Mouse (Mus musculus) adrenal gland, adult (tissue): Measurements from ENCODE around the gene Slc16a6.
A peak's percentile ranks its signal among the peaks of the same experiment; 100 is the strongest.

Experiments used
- DNase-seq, 2 experiments: peaks; one replicate each; pipeline ENCODE4 v3.0.0; 2022 to 2023; ENCODE audit warnings: low spot score in 1 of 2; ENCODE audit not compliant: inconsistent age in 2 of 2

The Slc16a6 gene

DNA sequence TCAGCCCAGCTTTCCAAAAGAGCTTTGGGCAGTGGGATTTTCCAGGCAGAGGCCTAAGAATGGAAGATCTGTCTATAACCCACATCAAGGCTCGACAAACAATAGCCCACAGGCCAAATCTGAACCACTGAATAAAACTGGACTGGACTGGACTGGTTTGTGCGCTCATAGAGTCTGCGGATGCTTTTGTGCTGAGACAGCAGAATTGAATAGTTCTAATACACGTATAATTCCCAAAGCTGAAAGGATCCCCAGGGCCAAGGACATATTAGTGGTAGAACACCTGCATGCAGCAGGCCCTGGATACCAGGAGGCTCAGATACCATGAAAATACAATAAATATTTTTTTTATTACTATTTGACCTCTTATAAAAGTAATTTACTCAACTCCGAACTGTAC is 17.1 kb downstream of the Slc16a6 start:
- no peak for DNase-seq

GRCm38 (mm10) chr11:109451169-109451568 is 22.2 kb downstream of the Slc16a6 start:
- no peak for DNase-seq

- DNase-seq: peak in 1 of 2 experiments; percentile 77
Observed at GRCm38 (mm10) chr11:109445438-109446035, 27.9 kb downstream of the Slc16a6 start.

- DNase-seq: no peak
Observed at GRCm38 (mm10) chr11:109444600-109444999, 28.8 kb downstream of the Slc16a6 start.

DNA sequence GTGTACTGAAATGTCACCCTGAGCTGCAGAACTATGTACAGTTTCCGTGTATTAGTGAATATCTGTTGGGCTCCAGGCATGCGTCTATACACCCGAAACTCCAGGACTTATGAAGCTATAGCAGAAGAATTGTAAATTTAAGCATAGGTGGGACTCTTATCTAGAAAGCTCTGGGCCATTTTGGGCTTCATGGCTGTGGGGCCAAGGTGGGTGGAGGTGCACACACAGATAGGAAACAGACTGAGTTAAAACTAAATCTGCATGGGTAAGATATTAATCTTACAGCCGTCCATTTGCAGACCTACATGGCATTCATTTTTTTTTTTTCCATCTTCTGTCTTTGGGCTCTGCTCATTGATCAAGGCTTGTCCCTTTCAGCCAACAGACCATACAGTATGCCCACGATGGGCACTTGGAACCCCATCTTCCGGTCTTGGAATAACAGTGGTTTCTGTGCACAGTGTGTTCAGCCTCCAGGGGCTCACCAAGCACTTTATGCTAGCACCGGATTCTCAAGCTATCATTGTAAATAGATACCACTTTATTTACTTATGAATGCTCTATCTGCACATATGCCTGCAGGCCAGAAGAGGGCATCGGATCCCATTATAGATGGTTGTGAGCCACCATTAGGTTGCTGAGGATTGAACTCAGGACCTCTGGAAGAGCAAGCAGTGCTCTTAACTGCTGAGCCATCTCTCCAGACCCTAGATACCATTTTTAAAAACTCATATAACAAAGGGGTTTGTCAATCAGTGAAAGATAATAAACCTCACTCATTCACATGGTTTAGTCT is 29.7 kb downstream of the Slc16a6 start:
- DNase-seq: no peak

- DNase-seq: no peak
Observed at GRCm38 (mm10) chr11:109442166-109442730, 31.1 kb downstream of the Slc16a6 start.

GRCm38 (mm10) chr11:109441119-109441518 is 32.3 kb downstream of the Slc16a6 start:
- peak; percentile 35 to 68 for DNase-seq

DNA sequence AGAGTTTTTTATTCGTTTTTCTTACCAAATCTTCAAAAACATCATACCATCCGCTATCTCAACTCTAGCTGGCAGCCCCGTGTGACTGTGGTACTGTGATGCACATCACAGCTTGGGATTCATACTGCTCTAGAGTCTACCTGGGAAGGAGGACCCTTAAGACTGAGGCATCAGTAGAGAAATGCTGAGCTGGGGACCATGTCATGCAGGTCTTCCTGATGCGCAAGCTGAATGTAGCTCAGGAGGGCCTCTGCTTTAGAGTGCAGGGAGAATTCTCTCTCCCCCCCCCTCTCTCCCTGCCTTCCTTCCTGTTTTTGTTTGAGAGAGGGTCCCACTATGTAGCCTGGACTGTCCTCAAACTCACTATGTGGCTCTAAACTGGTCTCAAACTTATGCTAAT is 32.8 kb downstream of the Slc16a6 start:
- no peak for DNase-seq

DNA sequence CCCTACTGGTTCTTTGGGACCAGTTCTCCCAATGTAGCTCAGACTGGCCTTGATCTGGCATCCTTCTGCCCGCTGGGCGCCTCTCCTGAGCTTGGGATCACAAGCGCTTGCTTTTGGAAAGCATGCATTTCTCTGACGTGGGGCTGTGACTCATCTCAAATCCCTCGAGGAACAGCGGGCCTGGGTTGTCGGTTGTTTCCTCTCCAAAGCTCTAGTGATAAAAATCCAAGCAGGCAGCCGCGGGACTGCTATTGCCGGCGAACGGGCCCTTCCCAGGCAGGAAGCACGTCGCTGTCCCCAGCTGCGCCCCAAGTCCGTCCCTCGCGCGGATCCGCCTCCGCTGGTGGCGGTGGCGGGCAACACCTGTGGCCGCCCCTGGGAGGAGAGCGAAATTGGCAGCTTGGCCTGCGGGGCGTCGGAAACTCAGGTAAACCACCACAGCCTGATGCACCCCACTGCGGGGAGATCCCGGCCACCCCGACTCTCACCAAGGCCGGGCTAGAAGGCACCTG is 33.5 kb downstream of the Slc16a6 start:
- peak; percentile 88 to 93 for DNase-seq

- DNase-seq: no peak
Observed at GRCm38 (mm10) chr11:109439209-109439608, 34.2 kb downstream of the Slc16a6 start.

DNA sequence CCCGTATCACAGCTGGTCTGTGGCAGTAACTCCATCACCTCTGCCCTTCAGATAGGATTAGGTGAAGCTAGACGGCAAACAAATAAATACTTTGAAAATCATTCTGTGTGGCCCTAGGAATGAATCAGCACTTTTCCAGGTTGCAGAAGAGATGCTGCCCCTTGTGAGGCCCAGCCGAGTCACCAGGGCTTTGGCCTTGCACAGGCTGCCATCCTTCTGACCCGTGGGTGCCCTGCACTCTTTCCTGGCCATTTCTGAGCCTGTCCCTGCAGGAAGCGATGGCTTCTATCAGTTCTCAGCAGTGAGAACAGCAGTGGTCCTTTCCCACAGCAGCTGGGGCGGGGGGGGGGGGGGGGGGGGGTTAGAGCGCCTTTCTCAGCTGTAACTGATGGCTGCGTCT is 36.5 kb downstream of the Slc16a6 start:
- no peak for DNase-seq

DNA sequence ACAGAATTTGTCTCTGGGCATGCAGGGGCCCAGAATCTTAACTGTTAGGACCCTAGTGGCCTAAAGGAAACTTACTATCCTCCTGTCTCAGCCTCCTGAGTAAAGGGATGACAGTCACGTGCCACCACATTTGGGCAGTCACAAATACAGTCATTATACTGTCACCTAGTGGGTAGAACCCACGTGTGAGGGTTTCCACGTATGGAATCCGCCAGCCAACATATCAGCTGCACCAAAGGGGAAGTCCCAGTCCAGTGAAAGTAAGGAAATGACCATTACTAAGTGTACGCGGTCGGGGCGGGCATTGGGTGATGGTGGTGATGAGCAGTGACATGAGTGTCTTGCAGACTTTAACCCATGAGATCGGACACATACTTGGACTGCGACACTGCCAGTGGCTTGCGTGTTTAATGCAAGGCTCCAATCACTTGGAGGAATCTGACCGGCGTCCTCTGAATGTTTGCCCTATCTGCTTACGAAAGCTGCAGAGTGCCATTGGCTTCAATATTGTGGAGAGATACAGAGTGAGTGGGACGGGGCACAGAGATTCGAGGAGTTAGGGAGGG is 39.1 kb downstream of the Slc16a6 start:
- DNase-seq: no peak

GRCm38 (mm10) chr11:109427353-109427752 is 46.0 kb downstream of the Slc16a6 start:
- DNase-seq: no peak

DNA sequence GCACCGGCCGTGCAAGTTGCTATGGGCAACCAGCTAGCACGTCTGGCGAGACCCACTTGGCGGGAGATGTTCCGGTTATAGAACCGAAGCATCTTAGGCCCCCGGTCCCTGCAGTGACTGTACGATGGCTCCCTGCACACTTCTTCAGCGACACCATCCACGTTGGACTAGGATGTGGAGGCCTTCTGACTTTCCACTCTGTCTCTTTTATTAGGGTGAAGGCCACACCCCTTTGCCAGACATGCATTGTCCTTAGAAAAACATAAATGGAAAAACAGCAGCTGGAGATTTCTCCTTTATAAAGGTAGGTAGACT is 47.2 kb downstream of the Slc16a6 start:
- no peak for DNase-seq

GRCm38 (mm10) chr11:109425392-109426271 is 47.8 kb downstream of the Slc16a6 start, which contains the start of gene Amz2:
TSS of gene Amz2 (plus strand) at chr11:109425946.
- DNase-seq: peak; percentile 99 to 100

DNA sequence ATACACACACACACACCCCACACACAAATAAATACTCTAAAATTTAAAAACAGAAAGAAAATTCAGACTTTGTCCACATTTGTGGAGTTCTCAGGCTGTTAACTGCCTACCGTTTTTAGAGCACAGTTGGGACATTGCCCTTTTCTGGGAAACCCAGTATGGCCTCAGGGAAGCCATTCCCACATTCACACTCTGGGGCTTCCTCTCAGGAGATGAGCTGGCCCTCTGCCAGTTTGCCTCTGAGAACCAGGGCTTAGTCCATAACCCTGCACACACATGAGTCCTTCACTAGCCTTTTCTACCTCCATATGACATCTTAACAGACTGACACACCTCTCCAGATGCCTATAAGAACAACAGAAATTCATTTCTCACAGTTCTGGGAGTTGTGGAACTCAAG is 50.1 kb downstream of the Slc16a6 start:
- no peak for DNase-seq

DNA sequence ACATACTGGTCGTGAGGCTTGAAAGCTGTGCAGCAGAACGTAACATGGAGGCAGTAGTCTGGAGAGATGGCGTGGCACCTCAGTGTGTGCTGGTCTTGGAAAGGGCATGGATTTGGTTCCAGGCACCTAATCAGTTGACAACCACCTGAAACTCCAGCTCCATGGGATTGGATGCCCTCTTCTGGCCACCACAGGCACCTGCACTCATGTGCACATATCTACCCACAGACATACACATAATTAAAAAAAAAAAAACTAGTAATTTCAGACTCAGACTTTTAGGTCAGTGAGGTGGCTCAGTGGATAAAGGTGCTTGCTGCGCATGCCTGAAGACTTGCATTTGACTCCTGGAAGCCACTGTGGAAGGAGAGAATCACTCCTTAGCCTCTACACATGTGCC is 51.1 kb downstream of the Slc16a6 start:
- no peak for DNase-seq

DNA sequence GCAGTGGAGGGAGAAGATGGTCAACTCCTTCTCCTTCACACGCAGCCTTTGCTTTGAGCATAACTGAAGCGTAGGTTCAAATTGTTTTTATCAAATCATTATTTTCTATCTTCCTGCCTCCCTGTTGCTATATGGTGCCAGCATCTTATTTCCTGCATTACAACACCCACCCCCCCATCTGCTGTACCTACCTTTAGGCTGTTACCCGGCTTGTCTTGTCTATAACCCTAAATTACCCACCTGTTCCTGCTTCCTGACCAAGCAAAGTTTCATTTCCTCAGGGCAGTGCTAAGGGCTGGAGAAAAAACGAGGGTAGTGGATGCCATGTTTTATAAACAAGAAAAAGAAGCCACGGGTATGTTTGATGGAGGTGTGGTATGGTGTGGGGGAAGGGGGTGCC is 52.2 kb downstream of the Slc16a6 start:
- no peak for DNase-seq

GRCm38 (mm10) chr11:109420567-109420962 is 52.8 kb downstream of the Slc16a6 start:
- no peak for DNase-seq

DNA sequence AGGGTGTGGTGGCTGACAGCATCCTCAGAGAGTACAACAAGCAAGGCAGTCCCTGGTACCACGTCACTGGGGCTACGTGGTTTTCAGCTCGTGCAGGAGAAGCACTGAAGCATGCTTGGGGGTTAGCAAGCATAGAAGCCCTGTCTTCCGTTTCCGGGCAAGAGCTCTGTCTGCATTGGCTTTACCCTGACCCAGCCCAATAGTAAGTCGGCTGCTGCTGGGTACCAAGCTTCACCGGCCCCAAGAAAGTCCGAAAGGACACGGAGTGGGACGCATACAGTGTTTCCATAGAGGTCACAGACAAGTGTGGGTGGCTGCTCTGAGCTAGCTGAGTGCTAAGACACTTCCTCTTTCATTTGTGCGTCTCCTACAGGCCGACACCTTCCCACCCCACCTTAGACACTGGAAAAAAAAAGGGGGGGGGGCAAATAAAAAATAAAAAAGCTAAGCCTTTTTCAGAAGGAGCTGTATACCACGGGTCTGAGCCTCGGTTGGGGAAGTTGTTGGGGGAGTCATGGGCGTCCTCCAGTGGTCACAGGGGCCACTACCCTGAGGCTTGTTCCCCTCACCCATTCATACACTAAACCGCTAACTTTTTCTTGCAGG is 53.3 kb downstream of the Slc16a6 start:
- no peak for DNase-seq

DNA sequence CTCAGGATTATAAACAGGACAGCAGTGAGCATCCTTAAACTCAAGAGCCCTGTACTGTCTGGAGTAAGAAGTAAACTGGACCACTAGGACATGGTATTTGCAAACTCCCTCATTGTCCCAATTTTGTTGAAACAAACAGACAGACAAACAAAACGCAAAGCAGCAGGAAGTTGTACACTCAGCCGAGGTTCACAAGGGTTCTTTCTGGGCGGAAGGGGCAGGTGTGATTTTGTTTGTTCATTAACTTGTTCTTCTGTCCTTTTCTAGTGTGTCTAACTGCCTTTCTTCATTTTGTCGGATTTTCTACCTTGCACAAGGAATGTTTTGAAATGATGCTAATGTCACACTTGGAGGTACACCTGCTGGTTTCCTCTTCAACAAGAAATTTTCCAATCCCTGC is 53.9 kb downstream of the Slc16a6 start:
- no peak for DNase-seq
